Mouse (Mus musculus) neural tube, embryonic 11.5 days (tissue): ENCODE data around the gene Tmem11. TPM values are rescaled to one million over a fixed set of nuclear protein-coding genes. Genes with fewer than 3 reads are reported as not detected.

Source experiments
- ATAC-seq: fragments of 200-750 bp; cut with Nextera tagmentation; 2 replicates; pipeline ENCODE4 v1.8.0; 2017; ENCODE audit warnings: moderate number of reproducible peaks, mild to moderate bottlenecking, moderate TSS enrichment, moderate library complexity; ENCODE audit not compliant: insufficient read depth, low FRiP score, low TSS enrichment
- DNase-seq: peaks from one replicate; pipeline ENCODE4 v3.0.0-alpha.2; 2015; ENCODE audit warnings: low spot score
- H3K27ac ChIP-seq: fragments of 300-500 bp; sonication (generic); 2 replicates; pipeline ENCODE4 v1.5.1; 2014; ENCODE audit warnings: low read depth, mild to moderate bottlenecking, low read length
- H3K27me3 ChIP-seq: fragments of 300-500 bp; sonication (generic); 2 replicates; pipeline ENCODE4 v1.6.1; 2014; ENCODE audit warnings: mild to moderate bottlenecking, low read length, mixed read lengths; ENCODE audit not compliant: control insufficient read depth, insufficient read depth
- H3K36me3 ChIP-seq: fragments of 300-500 bp; sonication (generic); 2 replicates; pipeline ENCODE4 v1.6.1; 2014; ENCODE audit warnings: mild to moderate bottlenecking, low read length, moderate library complexity, mixed read lengths; ENCODE audit not compliant: control insufficient read depth, insufficient read depth
- H3K4me1 ChIP-seq: fragments of 300-500 bp; sonication (generic); 2 replicates; pipeline ENCODE4 v1.6.1; 2014; ENCODE audit warnings: low read length, mixed read lengths; ENCODE audit not compliant: control insufficient read depth, insufficient read depth
- H3K4me2 ChIP-seq: fragments of 300-500 bp; sonication (generic); 2 replicates; pipeline ENCODE4 v1.6.1; 2014; ENCODE audit warnings: low read depth, mild to moderate bottlenecking, moderate library complexity
- H3K4me3 ChIP-seq: fragments of 300-500 bp; sonication (generic); 2 replicates; pipeline ENCODE4 v1.5.1; 2014; ENCODE audit warnings: low read depth, low read length
- H3K9ac ChIP-seq: fragments of 300-500 bp; sonication (generic); 2 replicates; pipeline ENCODE4 v1.6.1; 2014; ENCODE audit warnings: mild to moderate bottlenecking, low read length
- H3K9me3 ChIP-seq: fragments of 300-500 bp; sonication (generic); 2 replicates; pipeline ENCODE4 v1.6.1; 2016; ENCODE audit warnings: low read length; ENCODE audit not compliant: control insufficient read depth
- WGBS: fragments of 180-500 bp; shearing (Covaris S2); extraction: QIAGEN DNeasy Blood & Tissue Kit; methylation state at CpG from one replicate; pipeline ENCODE4 v1.1.7; 2014; 5-methylcytosine and 5-hydroxymethylcytosine counted together
- polyA plus RNA-seq: library from polyadenylated mRNA; unstranded; fragments of >200 nt; fragmentation: Nextera tagmentation; extraction: Ambion mirVana; gene quantifications from 2 replicates; pipeline ENCODE4 v1.2.1, GENCODE M21; 2014

Tmem11 gene
- polyA plus RNA-seq, 1 experiment from 2014 or later = 64.7 TPM

- WGBS = 89% methylated on average over 4 of the region's 4 CpGs
- Histone ChIP-seq H3K36me3 (peaks cover 10% of the 10 kb centered on the region), H3K4me1 (no peaks in the 10 kb centered on the region), H3K9ac (no peak overlapping the region), H3K4me2 (no peak overlapping the region), H3K27ac (no peak overlapping the region), H3K4me3 (no peak overlapping the region), H3K9me3 (no peaks in the 10 kb centered on the region), H3K27me3 (no peaks in the 10 kb centered on the region)
- ATAC-seq (no peak), DNase-seq (no peak)
These were observed 15.9 kb downstream of the Tmem11 start for GRCm38 (mm10) chr11:60863196-60863595.

- no peaks in the 10 kb centered on the region for H3K4me1 ChIP-seq
- no peak overlapping the region for H3K9ac ChIP-seq
- H3K4me2 ChIP-seq = no peak overlapping the region
- no peaks in the 10 kb centered on the region for H3K9me3 ChIP-seq
- no peak overlapping the region for H3K4me3 ChIP-seq
- DNase-seq (no peak), ATAC-seq (no peak)
- WGBS = 92% methylated on average over 3 of the region's 3 CpGs
- peaks cover 10% of the 10 kb centered on the region for H3K36me3 ChIP-seq
- H3K27me3 ChIP-seq = no peaks in the 10 kb centered on the region
- H3K27ac ChIP-seq = no peak overlapping the region
These were observed 17.1 kb downstream of the Tmem11 start for GRCm38 (mm10) chr11:60861993-60862392.

DNA sequence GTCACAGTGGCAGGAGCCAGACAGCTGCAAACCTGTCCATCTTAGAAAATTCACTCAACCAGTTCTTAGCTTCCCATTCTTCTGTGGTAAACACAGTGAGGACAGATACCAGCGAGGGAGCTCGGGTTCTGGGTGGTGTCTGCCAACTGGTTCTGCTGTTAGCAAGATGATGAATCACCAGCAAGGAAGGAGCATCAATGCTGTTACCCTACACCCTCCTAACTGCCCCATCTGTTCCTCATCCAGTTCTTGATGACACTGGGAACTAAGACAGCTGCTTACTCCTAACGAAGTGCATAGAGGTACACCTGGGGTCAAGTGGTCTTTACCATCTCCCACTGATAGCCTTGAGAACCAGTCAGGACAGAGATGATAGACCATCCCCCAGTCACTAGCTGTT lies 22.5 kb downstream of the Tmem11 start:
- Histone ChIP-seq H3K4me1 (no peaks in the 10 kb centered on the region), H3K27me3 (no peaks in the 10 kb centered on the region), H3K4me2 (no peak overlapping the region), H3K36me3 (0 out of 2 replicates have a peak, but pooled peaks cover 3% of the 10 kb centered on the region), H3K4me3 (no peak overlapping the region), H3K9me3 (no peaks in the 10 kb centered on the region), H3K9ac (no peak overlapping the region), H3K27ac (no peak overlapping the region)
- ATAC-seq (no peak), DNase-seq (no peak)
- 70% methylated on average over 3 of the region's 3 CpGs for WGBS

DNA sequence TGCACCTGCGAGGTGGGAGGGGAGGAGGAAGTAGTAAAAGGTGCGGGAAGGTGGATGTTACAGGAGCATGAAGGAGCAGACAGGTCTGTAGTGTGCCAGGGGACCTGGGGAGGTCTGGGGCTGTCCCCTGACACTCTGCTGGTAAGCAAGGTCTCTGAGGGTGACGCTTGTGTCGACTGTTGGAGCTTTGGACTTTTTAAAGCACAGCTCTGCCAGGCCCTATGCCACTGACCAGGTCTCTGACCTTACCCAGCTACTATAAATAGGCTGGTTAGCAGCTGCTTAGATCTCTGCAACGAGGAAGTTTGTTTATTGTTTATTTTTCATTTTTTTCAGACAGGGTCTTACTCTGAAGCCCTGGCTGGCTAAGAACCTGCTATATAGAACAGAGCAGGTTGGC lies 33.7 kb downstream of the Tmem11 start:
- Histone ChIP-seq H3K9ac (no peak overlapping the region), H3K9me3 (no peaks in the 10 kb centered on the region), H3K4me3 (no peak overlapping the region), H3K27me3 (no peaks in the 10 kb centered on the region), H3K4me1 (no peaks in the 10 kb centered on the region), H3K36me3 (no peaks in the 10 kb centered on the region), H3K4me2 (no peak overlapping the region), H3K27ac (no peak overlapping the region)
- ATAC-seq = no peak
- no peak for DNase-seq
- 89% methylated on average over 5 of the region's 5 CpGs for WGBS

DNA sequence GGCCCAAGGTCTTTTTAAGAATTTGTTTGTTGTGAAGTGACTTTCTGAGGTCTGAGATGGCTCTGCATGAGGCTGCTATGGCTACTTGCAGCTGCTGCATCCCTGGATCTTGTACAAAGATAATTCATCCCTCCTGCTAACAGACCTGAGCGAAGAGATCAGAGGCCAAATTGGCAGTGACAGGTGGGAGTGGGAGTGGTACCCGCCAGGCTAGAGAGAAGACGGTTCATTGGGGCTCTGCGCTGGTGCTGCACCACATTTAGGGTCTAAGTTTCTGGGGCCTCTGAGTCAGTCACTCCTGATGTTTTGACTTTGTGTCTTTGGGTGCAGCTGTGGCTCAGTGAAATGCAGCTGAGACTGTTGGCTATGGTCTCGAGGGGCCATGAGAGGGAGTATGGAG lies 35.7 kb downstream of the Tmem11 start:
- Histone ChIP-seq H3K9ac (no peak overlapping the region), H3K4me1 (no peaks in the 10 kb centered on the region), H3K36me3 (no peaks in the 10 kb centered on the region), H3K4me2 (no peak overlapping the region), H3K27me3 (no peaks in the 10 kb centered on the region), H3K27ac (no peak overlapping the region), H3K9me3 (no peaks in the 10 kb centered on the region), H3K4me3 (no peak overlapping the region)
- ATAC-seq = no peak
- DNase-seq = no peak
- WGBS = 90% methylated on average over 5 of the region's 5 CpGs

DNA sequence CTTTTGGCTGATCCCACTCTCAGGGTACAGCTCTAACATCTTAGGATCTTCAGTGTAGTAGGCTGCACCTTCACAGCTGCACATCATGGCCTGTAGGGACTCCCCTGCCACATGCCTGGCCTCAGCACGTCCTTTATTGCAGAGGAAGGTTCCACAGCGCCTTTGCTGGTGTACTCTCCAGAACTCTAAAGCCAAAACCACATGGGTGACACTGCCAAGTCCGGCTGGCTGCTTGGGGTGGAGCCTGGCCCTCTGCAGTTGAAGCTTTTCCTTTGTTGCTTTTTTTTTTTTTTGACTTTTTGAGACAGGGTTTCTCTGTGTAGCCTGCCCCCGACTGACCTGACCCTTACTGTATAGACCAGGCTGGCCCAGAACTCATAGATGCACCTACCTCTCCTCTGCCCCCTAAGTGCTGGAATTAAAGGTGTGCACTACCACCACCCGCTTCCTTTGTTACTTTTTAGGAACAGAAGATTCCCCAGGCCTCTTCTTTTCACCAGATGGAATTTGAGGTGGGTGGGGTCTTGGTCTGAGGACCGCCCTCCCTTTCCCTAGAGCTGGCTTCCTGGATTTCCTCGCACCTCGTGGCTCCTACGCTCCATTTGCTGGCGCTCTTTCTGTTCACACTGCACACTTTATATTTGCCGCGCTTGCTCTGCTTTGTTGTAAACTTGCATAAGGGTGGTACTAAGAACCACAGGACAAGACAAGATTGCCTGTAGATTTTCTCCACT lies 37.4 kb downstream of the Tmem11 start:
- Histone ChIP-seq H3K9me3 (no peaks in the 10 kb centered on the region), H3K27me3 (no peaks in the 10 kb centered on the region), H3K4me3 (no peak overlapping the region), H3K4me2 (no peak overlapping the region), H3K27ac (no peak overlapping the region), H3K9ac (no peak overlapping the region), H3K4me1 (no peaks in the 10 kb centered on the region), H3K36me3 (no peaks in the 10 kb centered on the region)
- WGBS = 79% methylated on average over 12 of the region's 12 CpGs
- no peak for DNase-seq
- no peak for ATAC-seq

GRCm38 (mm10) chr11:60837644-60838406 lies 41.2 kb downstream of the Tmem11 start:
- Histone ChIP-seq H3K4me3 (no peak overlapping the region), H3K36me3 (no peaks in the 10 kb centered on the region), H3K4me2 (no peak overlapping the region), H3K9me3 (no peaks in the 10 kb centered on the region), H3K4me1 (no peaks in the 10 kb centered on the region), H3K9ac (no peak overlapping the region), H3K27ac (no peak overlapping the region), H3K27me3 (no peaks in the 10 kb centered on the region)
- ATAC-seq (no peak), DNase-seq (no peak)
- 90% methylated on average over 10 of the region's 10 CpGs for WGBS

DNA sequence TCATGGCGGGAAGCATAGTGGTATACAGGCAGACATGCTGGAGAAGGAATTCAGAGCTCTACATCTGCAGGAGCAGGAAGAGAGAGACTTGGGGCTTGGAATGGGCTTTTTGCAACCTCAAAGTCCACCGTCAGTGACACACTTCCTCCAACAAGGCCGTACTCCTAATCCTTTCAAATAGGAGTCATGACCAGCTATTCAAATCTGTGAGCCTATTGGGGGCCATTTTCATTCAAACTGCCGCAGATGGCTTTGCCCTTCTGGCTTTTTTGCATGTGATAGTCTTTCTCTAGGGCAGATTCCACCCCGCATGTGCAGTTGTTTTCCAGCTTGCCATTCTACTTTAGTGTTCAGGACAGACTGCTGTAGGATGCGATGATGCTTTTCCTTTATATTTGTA lies 42.2 kb downstream of the Tmem11 start:
- Histone ChIP-seq H3K9me3 (no peaks in the 10 kb centered on the region), H3K4me1 (no peaks in the 10 kb centered on the region), H3K27me3 (no peaks in the 10 kb centered on the region), H3K27ac (no peak overlapping the region), H3K36me3 (no peaks in the 10 kb centered on the region), H3K4me3 (no peak overlapping the region), H3K4me2 (no peak overlapping the region), H3K9ac (no peak overlapping the region)
- 93% methylated on average over 6 of the region's 6 CpGs for WGBS
- DNase-seq (no peak), ATAC-seq (no peak)
